Mouse (Mus musculus): ENCODE measurements around the gene Galns. TPM values are rescaled to one million over a fixed set of nuclear protein-coding genes. Genes with fewer than 3 reads are reported as not detected.
A peak's percentile ranks its signal among the peaks of the same experiment; 100 is the strongest.

Galns gene
- total RNA-seq, 2 experiments from 2014 or later, result 9.2 to 10.6 TPM

GRCm38 (mm10) chr8:122566766-122567165 is 44.5 kb downstream of the Galns start:
- peak; percentile 51 for DNase-seq

DNA sequence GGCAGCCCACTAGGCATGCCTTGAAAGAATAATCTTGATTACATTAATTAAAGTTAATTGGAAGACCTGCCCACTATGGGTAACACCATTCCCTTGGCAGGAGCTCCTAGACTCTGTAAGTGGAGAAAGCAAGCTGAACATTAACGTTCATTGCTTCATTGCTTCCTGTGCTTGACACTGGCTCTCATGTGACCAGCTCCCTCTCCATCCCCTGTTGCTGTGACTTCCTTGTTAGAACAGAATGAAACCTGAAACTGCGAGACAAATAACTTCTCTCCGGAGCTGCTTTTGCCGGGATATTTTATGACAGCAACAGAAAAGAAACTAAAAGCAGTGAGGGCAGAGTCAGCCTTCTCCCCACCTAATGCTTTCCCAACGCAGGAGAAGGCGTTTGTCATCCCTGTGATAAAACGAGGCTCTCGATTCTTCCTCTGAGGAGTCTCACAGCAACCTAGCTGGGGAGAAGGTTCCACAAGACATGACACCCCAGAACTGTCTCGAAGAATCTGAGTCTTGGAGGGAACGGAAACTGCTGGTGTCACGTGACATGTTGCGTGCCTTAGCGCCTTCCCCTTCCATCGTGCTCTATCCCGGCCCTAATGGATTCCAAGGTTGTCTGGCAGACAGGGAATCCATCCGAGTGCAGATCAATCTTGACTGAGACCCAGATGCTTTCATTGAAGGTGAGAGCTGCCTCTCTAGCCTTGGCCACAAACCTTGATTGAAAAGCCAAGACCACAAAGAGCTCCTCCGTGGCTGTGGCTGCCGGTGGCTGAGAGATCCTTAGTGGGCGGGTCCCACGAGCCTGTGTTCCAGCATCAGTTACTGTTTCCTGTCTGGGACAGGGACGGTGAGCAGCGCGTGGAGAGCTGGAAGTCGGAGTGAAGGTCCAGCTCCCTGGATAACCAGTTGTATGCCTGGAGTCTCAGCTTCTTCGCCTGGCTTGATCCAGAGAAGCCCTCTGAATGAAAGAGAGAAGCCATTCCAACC is 46.6 kb downstream of the Galns start:
- DNase-seq, result no peak

GRCm38 (mm10) chr8:122561199-122561598 is 50.1 kb downstream of the Galns start:
- no peak for DNase-seq

GRCm38 (mm10) chr8:122558671-122559349 is 52.5 kb downstream of the Galns start:
- no peak for DNase-seq

DNA sequence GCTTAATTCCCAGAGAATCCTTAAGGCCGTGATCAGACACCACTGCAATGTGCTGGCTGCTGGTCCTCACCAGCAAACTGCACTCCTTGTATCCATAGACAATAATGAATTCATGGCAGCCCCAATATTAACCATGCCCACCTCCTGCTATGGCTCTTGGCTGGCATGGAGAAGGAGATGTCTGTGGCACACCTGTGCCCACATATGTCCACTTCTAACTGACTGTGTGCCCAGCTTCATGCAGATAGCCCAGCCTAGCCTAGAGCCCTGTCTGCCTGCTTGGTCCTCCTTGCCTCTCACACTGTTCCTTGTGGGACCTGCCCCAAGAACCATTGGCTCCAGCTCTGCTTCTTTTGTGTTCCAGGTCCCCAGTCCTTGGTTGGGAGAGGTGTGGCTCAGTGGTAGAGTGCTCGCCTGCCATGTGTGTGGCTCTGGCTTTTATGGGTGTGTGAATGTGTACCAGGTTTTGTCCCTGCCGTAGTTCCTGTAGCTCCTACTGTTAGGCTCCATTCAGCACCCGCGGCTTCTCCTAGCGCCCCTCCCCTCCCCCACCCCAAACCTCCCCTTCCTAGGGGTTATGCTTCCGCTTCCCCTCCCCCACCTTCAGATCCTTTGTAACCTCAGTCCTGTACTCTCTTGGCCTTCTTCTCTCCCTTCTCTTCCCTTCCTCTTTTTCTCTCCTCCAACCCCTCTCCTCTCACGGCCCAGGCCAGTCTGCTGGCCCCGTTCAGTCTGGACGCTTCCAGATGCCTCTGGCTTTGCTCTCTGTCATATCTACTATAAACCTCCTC is 53.8 kb downstream of the Galns start:
- no peak for DNase-seq

- DNase-seq, result peak; percentile 61
Observed at GRCm38 (mm10) chr8:122556030-122557009, 54.9 kb downstream of the Galns start.

DNA sequence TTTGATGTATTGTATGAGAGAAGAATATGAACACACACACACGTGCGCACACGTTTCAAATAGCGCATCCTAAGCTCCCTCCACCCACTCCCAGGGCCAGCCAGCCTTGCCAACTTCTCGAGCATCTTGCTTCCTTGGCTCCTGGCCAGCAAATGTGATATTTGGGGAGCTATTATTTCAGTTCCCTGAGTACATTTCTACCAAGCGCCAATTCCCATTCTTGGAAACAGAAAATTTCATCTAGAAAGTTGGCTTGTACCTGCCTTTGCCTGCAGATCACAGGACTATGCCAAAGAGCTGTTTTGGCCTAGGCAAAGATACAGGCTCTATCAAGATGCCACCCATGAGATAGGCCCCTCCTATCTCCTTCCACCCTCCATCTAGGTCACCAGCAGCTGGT is 56.5 kb downstream of the Galns start:
- DNase-seq, result no peak

GRCm38 (mm10) chr8:122551265-122552051 is 59.8 kb downstream of the Galns start, which contains the start of gene Piezo1:
TSS of gene Piezo1 (minus strand) at chr8:122551329.
- peak; percentile 96 for DNase-seq

- DNase-seq, result no peak
Observed at GRCm38 (mm10) chr8:122550995-122551264, 60.3 kb downstream of the Galns start.

DNA sequence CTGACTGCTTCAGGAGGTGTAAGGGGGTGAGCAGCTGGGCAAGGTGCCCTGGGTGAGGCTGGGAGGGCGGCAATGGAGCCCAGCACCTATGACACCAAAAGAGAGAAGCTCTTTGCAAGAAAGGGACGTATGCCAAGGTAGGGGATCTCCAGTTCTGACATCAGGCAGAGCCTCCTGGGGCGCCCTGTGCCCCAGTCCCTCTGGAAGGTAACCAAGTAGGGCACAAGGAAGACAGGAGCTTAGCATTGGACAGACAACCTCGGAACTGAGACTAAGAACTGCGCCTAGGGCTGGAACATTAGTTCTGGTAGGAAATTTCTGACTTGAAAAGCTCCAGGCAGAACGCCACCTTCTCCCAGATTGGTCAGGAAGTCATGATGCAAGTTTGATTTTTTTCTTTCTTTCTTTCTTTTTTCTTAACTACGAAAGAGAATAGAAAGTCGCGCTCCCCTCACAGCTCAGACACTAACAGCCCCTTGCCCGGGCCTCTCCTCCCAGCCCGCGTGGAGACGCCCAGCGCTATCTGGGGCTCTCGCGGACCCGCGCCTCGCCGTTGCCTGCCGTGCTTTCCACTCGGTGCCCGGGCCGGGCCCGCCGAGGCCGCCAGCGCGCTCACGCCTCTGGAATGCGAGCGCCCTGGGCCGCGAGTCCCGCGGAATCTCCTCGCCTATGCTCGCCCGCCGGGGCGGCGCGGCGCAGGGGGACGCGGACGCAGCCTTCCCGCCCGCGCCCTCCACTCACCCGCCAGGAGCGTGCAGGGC is 60.8 kb downstream of the Galns start:
- DNase-seq, result peak; percentile 75

GRCm38 (mm10) chr8:122548891-122549439 is 62.3 kb downstream of the Galns start:
- no peak for DNase-seq

DNA sequence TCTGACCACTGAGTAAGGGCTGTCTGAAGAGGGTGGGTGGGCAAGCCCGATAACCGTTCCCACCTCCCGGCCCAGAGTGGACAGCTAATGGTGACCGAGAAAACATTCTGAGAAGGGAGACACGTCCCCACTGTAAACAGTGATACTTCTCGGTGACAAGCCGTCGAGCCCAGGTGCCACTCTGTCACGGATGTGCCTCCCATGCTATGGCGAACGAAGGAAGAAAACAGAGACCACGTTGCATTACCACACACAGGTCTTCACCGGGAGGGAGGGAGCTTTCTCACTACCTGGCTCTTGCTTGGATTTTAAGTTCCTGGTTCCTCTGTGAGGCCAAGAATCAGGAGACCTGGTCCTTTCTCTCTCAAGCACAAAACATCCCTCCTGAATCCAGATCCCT is 62.9 kb downstream of the Galns start:
- no peak for DNase-seq

DNA sequence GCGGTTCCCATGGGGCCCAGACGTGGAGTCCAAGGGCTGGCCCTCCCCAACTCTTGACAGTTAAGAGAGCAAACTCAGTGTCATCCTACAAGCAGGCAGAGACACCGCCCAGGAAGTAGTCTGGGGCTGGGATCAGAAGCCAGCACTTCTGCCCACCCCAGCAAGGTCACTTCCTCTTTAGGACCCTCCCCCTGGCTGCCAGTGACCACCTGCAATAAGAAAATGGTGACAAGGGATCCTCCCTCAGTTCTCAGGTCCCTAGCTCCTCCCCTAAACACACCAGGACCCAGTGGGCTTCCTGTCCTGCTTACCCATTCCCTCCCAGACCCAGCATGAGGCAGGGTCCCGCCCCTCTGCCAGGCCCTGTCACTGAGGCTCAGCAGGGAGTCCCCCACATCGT is 63.4 kb downstream of the Galns start:
- peak; percentile 38 for DNase-seq

DNA sequence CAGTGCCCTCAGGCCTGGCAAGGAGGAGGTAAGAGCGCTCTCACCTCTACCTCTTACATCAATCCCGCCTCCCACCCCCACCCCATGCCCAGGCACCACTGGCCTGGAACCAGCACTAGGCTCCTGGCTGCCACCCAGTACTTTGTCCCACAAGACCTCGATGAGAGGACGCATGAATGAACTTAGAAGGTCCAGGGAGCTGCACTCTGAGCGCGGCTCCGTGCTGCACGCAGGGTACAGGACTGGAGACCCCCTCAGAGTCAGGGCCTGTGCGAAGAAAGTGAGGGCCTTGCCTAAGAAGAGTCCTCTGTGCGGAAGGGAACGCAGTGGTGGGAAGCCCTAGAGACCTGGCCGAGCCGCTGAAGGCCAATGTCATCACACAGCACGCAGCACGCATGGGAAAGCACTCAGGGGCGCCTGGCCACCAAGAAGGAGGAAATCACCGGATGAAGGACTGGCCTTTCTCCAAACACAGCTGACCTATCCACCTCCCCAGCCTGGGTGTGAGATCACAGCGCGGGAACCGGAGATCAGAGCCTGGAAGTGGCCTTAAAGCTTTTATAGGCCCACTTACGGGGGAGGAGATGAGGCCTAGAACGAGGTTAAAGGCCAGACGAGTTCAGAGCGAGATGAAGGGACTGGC is 64.3 kb downstream of the Galns start:
- DNase-seq, result peak; percentile 78

DNA sequence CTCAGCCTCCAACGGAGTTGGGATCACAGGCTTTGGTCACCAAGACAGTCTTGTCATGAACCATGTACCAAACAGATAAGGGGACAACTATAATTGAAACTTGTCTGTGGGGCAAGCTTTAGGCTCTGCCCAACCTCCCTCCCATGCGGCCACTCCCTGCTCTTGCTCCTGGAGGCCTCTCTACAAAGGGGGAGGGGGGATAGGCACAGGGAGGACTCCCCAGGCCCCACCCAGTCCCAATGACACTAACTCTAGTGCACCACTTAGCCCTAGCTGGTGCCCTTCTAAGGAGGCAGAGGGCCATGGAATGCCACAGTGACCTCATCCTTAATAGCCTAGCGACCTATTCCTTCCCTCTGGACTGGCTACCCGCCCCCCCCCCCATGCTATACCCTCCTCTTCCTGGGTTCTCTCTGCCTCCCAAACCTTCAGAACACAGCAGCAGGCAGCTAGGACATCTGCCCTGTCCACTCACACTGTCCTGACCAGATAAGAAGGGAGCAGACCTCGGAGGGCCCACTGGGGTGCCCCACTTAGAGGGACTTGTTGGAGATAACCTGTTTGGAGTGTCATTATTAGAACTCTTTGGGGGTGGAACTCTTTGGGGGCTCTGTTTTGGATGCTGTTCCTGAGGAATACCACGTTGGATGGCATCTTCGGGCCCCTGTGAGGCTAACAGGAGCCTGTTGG is 65.1 kb downstream of the Galns start:
- DNase-seq, result no peak

DNA sequence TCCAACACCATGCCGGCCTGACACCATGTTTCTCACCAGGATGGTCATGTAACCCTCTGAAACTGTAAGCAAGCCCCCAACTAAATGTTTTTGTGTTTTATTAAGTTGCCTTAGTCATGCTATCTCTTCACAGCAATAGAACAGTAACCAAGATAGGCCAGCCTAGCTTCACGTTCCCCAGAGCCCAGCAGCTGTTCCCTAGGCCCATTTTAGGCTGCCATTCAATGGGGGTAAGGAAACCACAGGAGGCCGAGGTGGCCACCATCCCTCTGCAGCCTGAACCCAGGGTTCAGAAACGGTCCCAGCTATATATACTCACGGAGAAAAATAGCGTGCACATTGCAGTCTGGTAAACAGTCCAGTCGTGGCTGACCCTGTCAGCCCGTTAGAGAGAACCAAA is 67.1 kb downstream of the Galns start:
- DNase-seq, result no peak

GRCm38 (mm10) chr8:122538310-122539076 is 72.8 kb downstream of the Galns start:
- no peak for DNase-seq

- no peak for DNase-seq
Observed at GRCm38 (mm10) chr8:122537812-122538211, 73.5 kb downstream of the Galns start.

All from heart, postnatal 4 days (tissue).